ENCODE assay signal across 9 mouse cellular contexts in the genomic region with DNA sequence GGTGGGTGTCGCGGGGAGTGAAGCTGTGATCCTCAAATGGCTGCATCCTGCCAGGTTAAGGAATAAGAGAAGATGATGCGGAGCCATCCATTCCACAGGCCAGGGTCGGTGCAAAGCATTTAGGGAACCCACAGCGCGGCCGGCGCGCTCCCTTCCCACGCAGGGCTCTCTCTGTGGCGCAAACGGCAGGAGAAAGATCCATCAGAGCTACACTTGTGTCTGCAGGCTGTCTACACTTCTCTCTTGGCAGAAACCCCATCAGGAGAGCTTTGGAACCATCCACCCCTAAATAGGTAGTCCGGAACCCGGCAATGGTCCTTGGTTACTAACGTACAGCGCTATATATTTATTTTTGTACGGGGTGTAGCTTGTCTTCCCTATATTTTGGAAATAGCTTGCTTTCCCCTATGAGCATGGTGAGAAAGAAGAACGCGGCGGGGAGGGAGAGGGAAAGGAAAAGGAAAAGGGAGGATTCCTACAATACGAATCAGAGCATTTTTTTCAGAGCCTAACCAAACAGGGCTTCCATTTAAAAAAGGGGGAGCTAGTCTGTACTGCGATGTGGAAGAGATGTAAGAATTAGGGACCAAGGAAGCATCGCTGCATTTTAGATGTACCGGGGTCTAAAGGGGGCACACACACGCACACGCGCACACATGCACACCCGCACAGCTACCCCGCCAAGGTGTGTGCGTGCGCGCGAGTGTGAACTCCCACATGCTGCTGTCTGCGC. TPM values are rescaled to one million over a fixed set of nuclear protein-coding genes. Genes with fewer than 3 reads are reported as not detected.
DNase-seq lines count a peak whose midpoint lies in the region; ATAC-seq and TF ChIP-seq lines count a peak whose summit lies in the region.
"Had no signal": no experiment of that assay in that cellular context is flagged by ENCODE, and none has a peak within 500 bp of the region (broad histone marks: within the 10 kb centered on the region; RNA-seq: fewer than 3 reads in every experiment).

No protein-coding gene starts in this region.

- 0 out of 2 replicates have a peak, but pooled peaks have one; percentile 17 for TF ChIP-seq CTCF in hindbrain, postnatal 0 days (IDR thresholded peaks at IDR 0.05; ENCODE audit: low read depth)

- peak overlapping the region; percentile 98 for H3K27ac ChIP-seq in hindbrain, postnatal 0 days
- peak overlapping the region; percentile 97 for H3K27ac ChIP-seq in midbrain, embryonic 15.5 days

- peak overlapping the region; percentile 91 for H3K9ac ChIP-seq in hindbrain, postnatal 0 days (replicated peaks; ENCODE audit: low read length)
- peak overlapping the region; percentile 92 for H3K9ac ChIP-seq in midbrain, embryonic 15.5 days

- H3K9me3 ChIP-seq in hindbrain, postnatal 0 days (ENCODE audit: low read length), result no peaks in the 10 kb centered on the region
- no peaks in the 10 kb centered on the region for H3K9me3 ChIP-seq in midbrain, embryonic 15.5 days

- peak overlapping the region; percentile 82 for H3K4me3 ChIP-seq in hindbrain, postnatal 0 days (ENCODE audit: low read length)
- H3K4me3 ChIP-seq in midbrain, embryonic 15.5 days, result peak overlapping the region; percentile 93

- DNase-seq in frontal cortex, postnatal 10 days (ENCODE audit: low spot score in 2 of 2), result no peak
- peak; percentile 2 for DNase-seq in ovary, postnatal 14 days (ENCODE audit: low spot score)
- no peak for DNase-seq in ovary, adult 18-20 months (ENCODE audit: low spot score)
- no peak for DNase-seq in hindbrain, postnatal 0 days (ENCODE audit: low spot score)
- DNase-seq in adrenal gland, postnatal 14 days, result no peak
- DNase-seq in layer of hippocampus, postnatal 25 days (ENCODE audit: extremely low spot score in 1 of 2, low spot score in 1 of 2), result no peak

- H3K4me2 ChIP-seq in hindbrain, postnatal 0 days (ENCODE audit: low read depth, low read length), result peak overlapping the region; percentile 70
- peak overlapping the region; percentile 82 for H3K4me2 ChIP-seq in midbrain, embryonic 15.5 days

- peak; percentile 28 for ATAC-seq in frontal cortex, adult (ENCODE audit: low TSS enrichment)
- ATAC-seq in hindbrain, postnatal 0 days, result peak; percentile 43
- peak; percentile 32; the same call in 1 of the 2 replicates for ATAC-seq in midbrain, embryonic 15.5 days (replicated peaks)

- H3K4me1 ChIP-seq in hindbrain, postnatal 0 days (ENCODE audit: insufficient read depth, low read length), result 0 out of 2 replicates have a peak, but pooled peaks cover 11% of the 10 kb centered on the region
- peaks cover 32% of the 10 kb centered on the region for H3K4me1 ChIP-seq in midbrain, embryonic 15.5 days

- H3K36me3 ChIP-seq in hindbrain, postnatal 0 days (ENCODE audit: insufficient read depth, low read length), result no peaks in the 10 kb centered on the region
- no peaks in the 10 kb centered on the region for H3K36me3 ChIP-seq in midbrain, embryonic 15.5 days (replicated peaks)

- WGBS in hindbrain, postnatal 0 days, result under 1% methylated on average over 34 of the region's 34 CpGs
- under 1% methylated on average over 34 of the region's 34 CpGs for WGBS in midbrain, embryonic 15.5 days

- H3K27me3 ChIP-seq in hindbrain, postnatal 0 days (ENCODE audit: insufficient read depth, low read length), result no peaks in the 10 kb centered on the region
- H3K27me3 ChIP-seq in midbrain, embryonic 15.5 days (replicated peaks), result peaks cover 4% of the 10 kb centered on the region; the same call in 1 of the 2 replicates

RNA-seq across cellular contexts. Expression of a gene that starts 0.7 kb away (rescaled TPM):
- 229 and 233 TPM in 2 replicates for total RNA-seq in hindbrain, postnatal 0 days (2014; rRNA removed)
- polyA plus RNA-seq in hindbrain, postnatal 0 days (2015; fragmentation: Nextera tagmentation; extraction: Ambion mirVana), result 158 and 160 TPM in 2 replicates
- 121 and 126 TPM in 2 replicates for polyA plus RNA-seq in midbrain, embryonic 15.5 days (2015; fragmentation: Nextera tagmentation; extraction: Ambion mirVana)
- 29.3 and 31.5 TPM in 2 replicates for total RNA-seq in adrenal gland, postnatal 14 days (2021)
- 100 to 1,000 TPM; 319 to 331 TPM for total RNA-seq in layer of hippocampus, postnatal 25 days (2021)
- polyA plus RNA-seq: C2C12 had no signal
